Mouse (Mus musculus): ENCODE results near the gene Scrn1. TPM values are rescaled to one million over a fixed set of nuclear protein-coding genes. Genes with fewer than 3 reads are reported as not detected.
A peak's percentile ranks its signal among the peaks of the same experiment; 100 is the strongest.

The Scrn1 gene
- polyA plus RNA-seq, 1 experiment from 2014 or later: 2.8 TPM

DNA sequence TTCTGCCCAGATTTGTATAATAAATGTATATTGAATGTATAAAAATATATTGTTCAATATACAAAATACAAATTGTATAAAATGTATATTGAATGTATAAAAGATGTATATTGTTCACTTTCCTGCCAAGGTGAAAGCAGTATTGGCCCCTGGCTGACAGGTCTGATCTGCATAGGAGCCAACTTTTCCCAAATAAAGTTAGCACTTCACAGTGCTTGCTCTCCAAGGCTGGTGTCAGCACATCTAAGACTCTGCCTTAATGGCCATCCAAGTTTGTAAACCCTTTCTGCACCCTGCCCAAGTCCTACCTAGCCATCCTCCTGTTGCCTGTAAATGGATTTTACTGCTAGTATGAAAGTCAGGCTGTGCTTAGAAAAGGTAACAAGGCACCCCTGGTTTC is 72.2 kb downstream of the Scrn1 start:
- no peaks in the 10 kb centered on the region for H3K27me3 ChIP-seq (replicated peaks; ENCODE audit: insufficient read depth, low read length)
- no peaks in the 10 kb centered on the region for H3K36me3 ChIP-seq (ENCODE audit: insufficient read depth, low read length)
- TF ChIP-seq EP300 (IDR thresholded peaks at IDR 0.05): no peak
- TF ChIP-seq CTCF (IDR thresholded peaks at IDR 0.05): no peak
- H3K27ac ChIP-seq (ENCODE audit: low read length): no peak overlapping the region
- no peaks in the 10 kb centered on the region for H3K4me1 ChIP-seq (ENCODE audit: insufficient read depth, low read depth, low read length)
- H3K4me2 ChIP-seq (replicated peaks; ENCODE audit: low read depth, low read length): no peak overlapping the region
- H3K9me3 ChIP-seq (ENCODE audit: low read length): no peaks in the 10 kb centered on the region
- no peak for ATAC-seq
- no peak overlapping the region for H3K9ac ChIP-seq (replicated peaks; ENCODE audit: low read depth)
- no peak overlapping the region for H3K4me3 ChIP-seq (ENCODE audit: low read depth, low read length)
- DNase-seq (ENCODE audit: low spot score): no peak

DNA sequence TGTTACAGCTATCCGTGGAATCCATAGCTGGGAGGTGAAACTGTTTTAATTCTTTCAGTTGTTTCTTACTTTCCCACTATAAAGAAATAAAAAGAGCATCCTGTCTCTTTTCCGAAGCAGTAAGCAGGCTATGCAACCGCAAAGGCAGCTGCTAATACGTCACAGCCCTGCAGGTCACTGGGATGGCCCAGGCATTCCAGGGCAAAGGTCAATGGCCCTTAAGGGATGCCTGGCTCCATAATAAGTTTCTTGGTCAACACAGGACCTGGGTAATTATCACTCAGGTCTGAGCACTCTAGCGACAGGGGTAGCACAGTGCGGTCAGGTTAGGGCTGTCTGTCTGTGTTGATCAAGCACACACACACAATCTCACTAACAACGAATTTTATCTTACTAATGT is 75.2 kb downstream of the Scrn1 start:
- no peak for TF ChIP-seq CTCF (IDR thresholded peaks at IDR 0.05)
- TF ChIP-seq EP300 (IDR thresholded peaks at IDR 0.05): no peak
- DNase-seq (ENCODE audit: low spot score) (no peak), ATAC-seq (no peak)
- Histone ChIP-seq H3K4me3 (ENCODE audit: low read depth, low read length) (no peak overlapping the region), H3K4me2 (replicated peaks; ENCODE audit: low read depth, low read length) (no peak overlapping the region), H3K9me3 (ENCODE audit: low read length) (no peaks in the 10 kb centered on the region), H3K36me3 (ENCODE audit: insufficient read depth, low read length) (no peaks in the 10 kb centered on the region), H3K27ac (ENCODE audit: low read length) (no peak overlapping the region), H3K9ac (replicated peaks; ENCODE audit: low read depth) (no peak overlapping the region), H3K27me3 (replicated peaks; ENCODE audit: insufficient read depth, low read length) (no peaks in the 10 kb centered on the region), H3K4me1 (ENCODE audit: insufficient read depth, low read depth, low read length) (no peaks in the 10 kb centered on the region)
- 38% methylated on average over 7 of the region's 7 CpGs for WGBS

DNA sequence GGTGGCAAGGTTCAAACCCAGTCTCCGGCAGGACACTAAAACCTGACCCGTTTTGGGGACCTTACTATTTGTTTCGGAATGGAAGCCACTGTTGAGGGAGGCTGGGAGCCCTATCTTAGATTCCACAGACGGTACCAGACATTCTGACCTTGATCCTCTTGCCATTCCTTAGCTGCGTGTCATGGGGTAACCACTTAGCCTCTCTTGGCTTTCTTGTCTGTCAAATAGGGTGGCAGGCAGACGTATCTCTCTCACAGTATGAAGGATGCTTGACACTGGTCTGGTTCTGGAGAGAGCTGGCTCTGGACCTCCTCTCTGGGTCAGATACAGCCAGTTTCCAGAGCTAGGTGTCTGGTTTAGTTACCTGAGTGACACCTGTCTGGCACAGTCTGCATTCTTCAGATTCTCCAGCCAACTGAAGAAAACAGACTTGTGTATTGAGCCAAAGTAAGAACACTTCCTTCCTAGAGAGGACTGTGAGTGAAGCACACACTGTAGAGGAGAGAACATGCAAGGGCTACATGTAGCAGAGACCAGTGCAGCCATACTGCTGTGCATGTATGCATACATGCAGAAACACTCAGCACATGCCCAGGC is 80.2 kb downstream of the Scrn1 start:
- Histone ChIP-seq H3K27ac (ENCODE audit: low read length) (peak overlapping the region; percentile 27; the same call in 1 of the 2 replicates), H3K9me3 (ENCODE audit: low read length) (no peaks in the 10 kb centered on the region), H3K4me1 (ENCODE audit: insufficient read depth, low read depth, low read length) (no peaks in the 10 kb centered on the region), H3K27me3 (replicated peaks; ENCODE audit: insufficient read depth, low read length) (no peaks in the 10 kb centered on the region), H3K36me3 (ENCODE audit: insufficient read depth, low read length) (no peaks in the 10 kb centered on the region), H3K4me2 (replicated peaks; ENCODE audit: low read depth, low read length) (peak overlapping the region; percentile 45), H3K9ac (replicated peaks; ENCODE audit: low read depth) (no peak overlapping the region), H3K4me3 (ENCODE audit: low read depth, low read length) (no peak overlapping the region)
- WGBS: 14% methylated on average over 6 of the region's 6 CpGs
- ATAC-seq: peak; percentile 71
- peak; percentile 26 for DNase-seq (ENCODE audit: low spot score)
- TF ChIP-seq CTCF (IDR thresholded peaks at IDR 0.05) (no peak), EP300 (IDR thresholded peaks at IDR 0.05) (peak; percentile 89)

DNA sequence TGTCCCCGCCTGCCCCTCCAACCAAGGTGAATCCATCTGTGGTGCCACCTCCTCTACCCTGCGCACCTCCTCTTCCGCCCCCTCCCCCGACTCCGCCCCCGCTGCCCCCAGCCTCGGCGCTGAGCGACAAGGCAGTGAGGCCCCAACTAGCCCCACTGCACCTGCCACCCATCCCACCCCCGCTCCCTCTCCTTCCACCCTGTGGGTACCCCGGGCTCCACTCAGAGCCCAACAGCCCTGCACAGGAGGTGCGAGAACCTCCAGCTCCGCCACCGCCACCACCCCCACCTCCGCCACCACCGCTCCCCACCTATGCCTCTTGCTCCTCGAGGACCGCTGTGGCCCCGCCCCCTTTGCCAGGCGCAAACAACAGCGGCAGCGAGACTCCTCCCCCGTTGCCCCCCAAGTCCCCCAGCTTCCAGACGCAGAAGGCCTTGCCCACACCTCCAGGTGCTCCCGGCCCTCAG is 80.8 kb downstream of the Scrn1 start:
- H3K4me1 ChIP-seq (ENCODE audit: insufficient read depth, low read depth, low read length): no peaks in the 10 kb centered on the region
- H3K36me3 ChIP-seq (ENCODE audit: insufficient read depth, low read length): no peaks in the 10 kb centered on the region
- no peak overlapping the region for H3K4me3 ChIP-seq (ENCODE audit: low read depth, low read length)
- TF ChIP-seq CTCF (IDR thresholded peaks at IDR 0.05) (no peak), EP300 (IDR thresholded peaks at IDR 0.05) (no peak)
- peak overlapping the region; percentile 45 for H3K4me2 ChIP-seq (replicated peaks; ENCODE audit: low read depth, low read length)
- H3K27ac ChIP-seq (ENCODE audit: low read length): peak overlapping the region; percentile 27; the same call in 1 of the 2 replicates
- ATAC-seq (peak; percentile 50), DNase-seq (ENCODE audit: low spot score) (no peak)
- WGBS: 7% methylated on average over 16 of the region's 25 CpGs
- H3K27me3 ChIP-seq (replicated peaks; ENCODE audit: insufficient read depth, low read length): no peaks in the 10 kb centered on the region
- no peak overlapping the region for H3K9ac ChIP-seq (replicated peaks; ENCODE audit: low read depth)
- no peaks in the 10 kb centered on the region for H3K9me3 ChIP-seq (ENCODE audit: low read length)

DNA sequence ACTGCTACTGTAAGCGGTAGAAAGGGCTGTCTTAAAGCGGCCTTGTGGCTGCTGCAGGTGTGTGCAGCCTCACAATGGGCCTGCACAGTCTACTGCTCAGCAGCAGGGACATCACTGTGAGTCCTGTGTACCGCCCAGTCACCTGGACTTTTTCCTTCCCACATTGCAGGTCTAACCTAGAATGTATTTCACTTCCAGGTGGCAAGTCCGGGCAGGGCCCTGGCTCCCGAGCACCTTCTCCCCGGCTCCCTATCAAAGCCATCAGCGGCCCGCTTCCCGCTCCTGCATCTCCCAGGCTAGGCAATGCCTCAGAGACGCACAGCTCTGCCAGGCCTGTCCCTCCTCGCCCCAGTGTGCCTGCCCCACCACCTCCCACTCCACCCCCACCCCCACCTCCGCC is 81.3 kb downstream of the Scrn1 start:
- Histone ChIP-seq H3K4me3 (ENCODE audit: low read depth, low read length) (no peak overlapping the region), H3K27ac (ENCODE audit: low read length) (no peak overlapping the region), H3K4me1 (ENCODE audit: insufficient read depth, low read depth, low read length) (no peaks in the 10 kb centered on the region), H3K4me2 (replicated peaks; ENCODE audit: low read depth, low read length) (peak overlapping the region; percentile 45), H3K9ac (replicated peaks; ENCODE audit: low read depth) (no peak overlapping the region), H3K9me3 (ENCODE audit: low read length) (no peaks in the 10 kb centered on the region), H3K27me3 (replicated peaks; ENCODE audit: insufficient read depth, low read length) (no peaks in the 10 kb centered on the region), H3K36me3 (ENCODE audit: insufficient read depth, low read length) (no peaks in the 10 kb centered on the region)
- no peak for TF ChIP-seq CTCF (IDR thresholded peaks at IDR 0.05)
- TF ChIP-seq EP300 (IDR thresholded peaks at IDR 0.05): no peak
- whole genome bisulfite sequencing: 47% methylated on average over 10 of the region's 12 CpGs
- DNase-seq (ENCODE audit: low spot score) (no peak), ATAC-seq (peak; percentile 21)

DNA sequence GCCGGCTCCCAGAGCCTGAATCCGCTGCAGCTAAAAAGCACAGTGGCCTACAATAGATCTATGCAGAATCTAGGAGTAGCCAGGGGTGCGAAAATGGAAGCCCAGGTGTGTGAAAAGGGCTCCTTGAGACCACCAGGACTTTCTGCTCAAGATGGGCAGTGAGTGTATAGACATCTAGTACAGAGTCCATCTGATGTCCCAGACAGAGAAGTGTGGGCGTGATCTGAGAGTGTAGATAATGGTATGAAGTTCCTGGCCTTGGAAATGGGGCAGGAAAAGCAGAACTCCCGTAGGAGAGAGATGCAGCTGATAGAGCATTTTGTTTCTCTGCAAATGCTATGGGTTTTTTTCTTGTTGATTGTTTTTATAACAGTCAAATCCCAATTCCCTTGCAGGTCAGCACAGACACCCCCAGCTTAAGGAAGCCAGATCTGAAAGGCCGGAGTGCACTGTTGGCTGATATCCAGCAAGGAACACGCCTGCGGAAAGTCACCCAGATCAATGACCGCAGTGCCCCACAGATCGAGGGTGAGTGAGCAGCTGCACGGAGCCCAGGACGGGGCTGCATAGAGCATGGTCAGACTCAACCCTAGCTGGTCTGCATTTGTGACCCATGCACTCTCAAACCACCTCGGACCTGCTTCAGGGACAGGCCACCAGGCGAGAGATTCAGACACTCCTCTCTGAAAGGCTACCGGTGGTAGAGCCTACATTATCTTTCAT is 84.7 kb downstream of the Scrn1 start:
- no peaks in the 10 kb centered on the region for H3K27me3 ChIP-seq (replicated peaks; ENCODE audit: insufficient read depth, low read length)
- H3K36me3 ChIP-seq (ENCODE audit: insufficient read depth, low read length): no peaks in the 10 kb centered on the region
- no peak overlapping the region for H3K9ac ChIP-seq (replicated peaks; ENCODE audit: low read depth)
- H3K4me2 ChIP-seq (replicated peaks; ENCODE audit: low read depth, low read length): no peak overlapping the region
- TF ChIP-seq CTCF (IDR thresholded peaks at IDR 0.05) (no peak), EP300 (IDR thresholded peaks at IDR 0.05) (no peak)
- H3K27ac ChIP-seq (ENCODE audit: low read length): no peak overlapping the region
- ATAC-seq: no peak
- 74% methylated on average over 15 of the region's 15 CpGs for WGBS
- H3K9me3 ChIP-seq (ENCODE audit: low read length): no peaks in the 10 kb centered on the region
- no peak for DNase-seq (ENCODE audit: low spot score)
- H3K4me1 ChIP-seq (ENCODE audit: insufficient read depth, low read depth, low read length): no peaks in the 10 kb centered on the region
- H3K4me3 ChIP-seq (ENCODE audit: low read depth, low read length): no peak overlapping the region

Measured in lung, postnatal 0 days (tissue).